Mouse (Mus musculus): ENCODE measurements at regions not wholly inside any gene's neighbourhood (a gene's known extent, or its start where the extent isn't known, plus 50 kb on each side); places are given as distances from the start of the nearest gene placed in this dataset.

DNA sequence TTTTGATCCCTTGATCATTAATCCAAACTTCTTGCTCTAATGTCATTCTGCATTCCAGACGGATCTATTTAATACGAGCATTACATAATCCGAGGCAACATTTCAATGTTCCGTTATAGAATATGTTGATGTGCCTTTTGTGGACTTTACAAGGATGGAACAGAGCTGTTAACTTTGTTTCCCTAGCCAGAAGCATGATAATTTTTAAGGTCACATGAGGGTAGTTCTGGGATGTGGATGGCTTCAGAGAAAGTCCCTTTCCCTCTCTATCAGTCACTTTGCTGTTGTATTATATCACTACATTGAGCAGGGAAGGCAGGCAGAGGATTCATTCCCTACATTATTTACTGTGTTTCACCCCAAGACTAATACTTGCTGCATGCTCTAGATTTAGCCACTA is 124.1 kb upstream of the Igbp1b start:
- Histone ChIP-seq H3K4me2 (ENCODE audit: low read depth, low read length) (no peak overlapping the region), H3K27ac (ENCODE audit: low read depth) (no peak overlapping the region), H3K4me3 (ENCODE audit: low read depth, low read length) (no peak overlapping the region), H3K9me3 (replicated peaks; ENCODE audit: control insufficient read depth, low read length) (no peaks in the 10 kb centered on the region), H3K4me1 (ENCODE audit: control insufficient read depth, insufficient read depth) (no peaks in the 10 kb centered on the region), H3K9ac (replicated peaks; ENCODE audit: low read depth, low read length) (no peak overlapping the region), H3K36me3 (replicated peaks; ENCODE audit: control insufficient read depth, insufficient read depth, low read length) (no peaks in the 10 kb centered on the region), H3K27me3 (ENCODE audit: control insufficient read depth, insufficient read depth, low read length) (no peaks in the 10 kb centered on the region)
- 84% methylated on average over 4 of the region's 4 CpGs for WGBS
- no peak for TF ChIP-seq CTCF (IDR thresholded peaks at IDR 0.05; ENCODE audit: low read depth)
- TF ChIP-seq EP300 (IDR thresholded peaks at IDR 0.05; ENCODE audit: low read depth): no peak
- DNase-seq (ENCODE audit: low spot score) (no peak), ATAC-seq (ENCODE audit: insufficient read depth, low read depth) (no peak)

DNA sequence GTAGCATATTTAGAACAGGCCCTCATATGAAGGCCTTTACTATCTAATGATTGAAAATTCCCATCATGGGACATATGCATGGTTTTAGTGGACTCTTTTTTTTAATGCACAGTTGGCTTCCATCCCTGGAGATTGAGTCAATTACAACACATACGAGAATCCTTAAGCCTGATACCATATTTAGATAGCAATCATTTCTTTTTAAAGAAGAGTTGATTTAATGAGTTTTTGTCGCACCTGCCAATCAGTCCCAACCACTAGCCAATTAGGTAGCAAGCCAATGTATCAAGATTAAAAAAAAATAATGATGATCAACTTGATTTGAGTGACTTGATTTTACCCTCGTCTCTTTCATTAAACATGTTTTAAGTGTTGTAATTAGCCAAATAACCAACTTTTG is 103.6 kb upstream of the Igbp1b start:
- H3K9ac ChIP-seq (replicated peaks; ENCODE audit: low read depth, low read length): no peak overlapping the region
- no peak overlapping the region for H3K4me3 ChIP-seq (ENCODE audit: low read depth, low read length)
- H3K4me1 ChIP-seq (ENCODE audit: control insufficient read depth, insufficient read depth): no peaks in the 10 kb centered on the region
- 71% methylated on average over 3 of the region's 3 CpGs for WGBS
- no peak overlapping the region for H3K27ac ChIP-seq (ENCODE audit: low read depth)
- TF ChIP-seq EP300 (IDR thresholded peaks at IDR 0.05; ENCODE audit: low read depth) (no peak), CTCF (IDR thresholded peaks at IDR 0.05; ENCODE audit: low read depth) (no peak)
- H3K9me3 ChIP-seq (replicated peaks; ENCODE audit: control insufficient read depth, low read length): no peaks in the 10 kb centered on the region
- H3K36me3 ChIP-seq (replicated peaks; ENCODE audit: control insufficient read depth, insufficient read depth, low read length): no peaks in the 10 kb centered on the region
- H3K27me3 ChIP-seq (ENCODE audit: control insufficient read depth, insufficient read depth, low read length): no peaks in the 10 kb centered on the region
- DNase-seq (ENCODE audit: low spot score) (no peak), ATAC-seq (ENCODE audit: insufficient read depth, low read depth) (no peak)
- no peak overlapping the region for H3K4me2 ChIP-seq (ENCODE audit: low read depth, low read length)

GRCm38 (mm10) chr6:138754955-138755303 is 96.6 kb upstream of the Igbp1b start:
- Histone ChIP-seq H3K27ac (ENCODE audit: low read depth) (no peak overlapping the region), H3K36me3 (replicated peaks; ENCODE audit: control insufficient read depth, insufficient read depth, low read length) (no peaks in the 10 kb centered on the region), H3K9me3 (replicated peaks; ENCODE audit: control insufficient read depth, low read length) (no peaks in the 10 kb centered on the region), H3K27me3 (ENCODE audit: control insufficient read depth, insufficient read depth, low read length) (no peaks in the 10 kb centered on the region), H3K4me2 (ENCODE audit: low read depth, low read length) (no peak overlapping the region), H3K4me1 (ENCODE audit: control insufficient read depth, insufficient read depth) (no peaks in the 10 kb centered on the region), H3K9ac (replicated peaks; ENCODE audit: low read depth, low read length) (no peak overlapping the region), H3K4me3 (ENCODE audit: low read depth, low read length) (no peak overlapping the region)
- 76% methylated on average over 5 of the region's 5 CpGs for WGBS
- ATAC-seq (ENCODE audit: insufficient read depth, low read depth) (no peak), DNase-seq (ENCODE audit: low spot score) (no peak)
- no peak for TF ChIP-seq EP300 (IDR thresholded peaks at IDR 0.05; ENCODE audit: low read depth)
- no peak for TF ChIP-seq CTCF (IDR thresholded peaks at IDR 0.05; ENCODE audit: low read depth)

- no peak overlapping the region for H3K4me2 ChIP-seq (ENCODE audit: low read depth, low read length)
- no peak for DNase-seq (ENCODE audit: low spot score)
- ATAC-seq (ENCODE audit: insufficient read depth, low read depth): no peak
- H3K4me3 ChIP-seq (ENCODE audit: low read depth, low read length): no peak overlapping the region
- H3K27ac ChIP-seq (ENCODE audit: low read depth): no peak overlapping the region
- H3K9ac ChIP-seq (replicated peaks; ENCODE audit: low read depth, low read length): no peak overlapping the region
- no peaks in the 10 kb centered on the region for H3K36me3 ChIP-seq (replicated peaks; ENCODE audit: control insufficient read depth, insufficient read depth, low read length)
- H3K4me1 ChIP-seq (ENCODE audit: control insufficient read depth, insufficient read depth): no peaks in the 10 kb centered on the region
- no peaks in the 10 kb centered on the region for H3K9me3 ChIP-seq (replicated peaks; ENCODE audit: control insufficient read depth, low read length)
- no peak for TF ChIP-seq CTCF (IDR thresholded peaks at IDR 0.05; ENCODE audit: low read depth)
- no peak for TF ChIP-seq EP300 (IDR thresholded peaks at IDR 0.05; ENCODE audit: low read depth)
- no peaks in the 10 kb centered on the region for H3K27me3 ChIP-seq (ENCODE audit: control insufficient read depth, insufficient read depth, low read length)
- WGBS: 72% methylated on average over 2 of the region's 2 CpGs
These were observed 96.1 kb upstream of the Igbp1b start for GRCm38 (mm10) chr6:138754302-138754954.

- no peak for DNase-seq (ENCODE audit: low spot score)
- H3K27ac ChIP-seq (ENCODE audit: low read depth): no peak overlapping the region
- no peak for ATAC-seq (ENCODE audit: insufficient read depth, low read depth)
- H3K9ac ChIP-seq (replicated peaks; ENCODE audit: low read depth, low read length): no peak overlapping the region
- H3K27me3 ChIP-seq (ENCODE audit: control insufficient read depth, insufficient read depth, low read length): no peaks in the 10 kb centered on the region
- TF ChIP-seq EP300 (IDR thresholded peaks at IDR 0.05; ENCODE audit: low read depth) (no peak), CTCF (IDR thresholded peaks at IDR 0.05; ENCODE audit: low read depth) (no peak)
- no peaks in the 10 kb centered on the region for H3K4me1 ChIP-seq (ENCODE audit: control insufficient read depth, insufficient read depth)
- no peak overlapping the region for H3K4me2 ChIP-seq (ENCODE audit: low read depth, low read length)
- no peaks in the 10 kb centered on the region for H3K36me3 ChIP-seq (replicated peaks; ENCODE audit: control insufficient read depth, insufficient read depth, low read length)
- no peaks in the 10 kb centered on the region for H3K9me3 ChIP-seq (replicated peaks; ENCODE audit: control insufficient read depth, low read length)
- no peak overlapping the region for H3K4me3 ChIP-seq (ENCODE audit: low read depth, low read length)
These were observed 59.4 kb upstream of the Igbp1b start for GRCm38 (mm10) chr6:138717698-138718097.
